Mouse (Mus musculus) liver, postnatal 0 days (tissue): ENCODE data around the gene Nrxn2.

ENCODE experiments used
- CTCF ChIP-seq: sonication (generic); IDR thresholded peaks from 2 replicates; pipeline ENCODE4 v1.5.1; 2016; ENCODE audit warnings: antibody characterized with exemption, low read depth
- EP300 ChIP-seq: IDR thresholded peaks from 2 replicates; pipeline ENCODE4 v1.6.1; 2016; ENCODE audit warnings: antibody characterized with exemption, low read depth, mild to moderate bottlenecking

- TF ChIP-seq EP300 (no peak), CTCF (no peak)
These were observed 153.5 kb downstream of the Nrxn2 start for GRCm38 (mm10) chr19:6572001-6572400.
